Mouse (Mus musculus) frontal cortex, adult (tissue): Measurements from ENCODE around the gene Srebf1.

Experiments used
- ATAC-seq: cut with Nextera tagmentation; 2 replicates; pipeline ENCODE4 v1.9.2; 2017; ENCODE audit warnings: mild to moderate bottlenecking, moderate library complexity, mixed read lengths; ENCODE audit not compliant: low TSS enrichment

The Srebf1 gene

GRCm38 (mm10) chr11:60235351-60235750 is 13.0 kb upstream of the Srebf1 start:
- no peak for ATAC-seq

GRCm38 (mm10) chr11:60233235-60233634 is 10.9 kb upstream of the Srebf1 start:
- peak; percentile 70 for ATAC-seq

GRCm38 (mm10) chr11:60232441-60233058 is 10.2 kb upstream of the Srebf1 start:
- no peak for ATAC-seq

- ATAC-seq = no peak
These were observed 9.6 kb upstream of the Srebf1 start for GRCm38 (mm10) chr11:60231951-60232350.

- no peak for ATAC-seq
These were observed 8.9 kb upstream of the Srebf1 start for GRCm38 (mm10) chr11:60231326-60231725.

- ATAC-seq = no peak
These were observed 8.1 kb upstream of the Srebf1 start for GRCm38 (mm10) chr11:60230512-60230911.

GRCm38 (mm10) chr11:60229821-60230220 is 7.4 kb upstream of the Srebf1 start:
- ATAC-seq = no peak

- no peak for ATAC-seq
These were observed 6.1 kb upstream of the Srebf1 start for GRCm38 (mm10) chr11:60228525-60228924.

- ATAC-seq = no peak
These were observed 3.5 kb upstream of the Srebf1 start for GRCm38 (mm10) chr11:60225874-60226273.

- ATAC-seq = no peak
These were observed 2.3 kb upstream of the Srebf1 start for GRCm38 (mm10) chr11:60224676-60225075.

GRCm38 (mm10) chr11:60222085-60222468 is 304 bp downstream of the Srebf1 start:
- ATAC-seq = no peak

GRCm38 (mm10) chr11:60221425-60221824 is 956 bp downstream of the Srebf1 start:
- no peak for ATAC-seq

GRCm38 (mm10) chr11:60220291-60220804 is 2.0 kb downstream of the Srebf1 start:
- ATAC-seq = peak; percentile 75

- no peak for ATAC-seq
These were observed 2.8 kb downstream of the Srebf1 start for GRCm38 (mm10) chr11:60219609-60220008.

- ATAC-seq = no peak
These were observed 4.9 kb downstream of the Srebf1 start for GRCm38 (mm10) chr11:60217467-60217866.

GRCm38 (mm10) chr11:60216671-60217070 is 5.7 kb downstream of the Srebf1 start:
- ATAC-seq = no peak

GRCm38 (mm10) chr11:60213266-60213665 is 9.1 kb downstream of the Srebf1 start:
- no peak for ATAC-seq

GRCm38 (mm10) chr11:60211761-60212160 is 10.6 kb downstream of the Srebf1 start:
- ATAC-seq = no peak

GRCm38 (mm10) chr11:60211152-60211551 is 11.2 kb downstream of the Srebf1 start:
- ATAC-seq = no peak

- peak; percentile 53 for ATAC-seq
These were observed 12.1 kb downstream of the Srebf1 start for GRCm38 (mm10) chr11:60210305-60210724.

- no peak for ATAC-seq
These were observed 12.5 kb downstream of the Srebf1 start for GRCm38 (mm10) chr11:60209933-60210249.

GRCm38 (mm10) chr11:60209217-60209932 is 13.0 kb downstream of the Srebf1 start:
- ATAC-seq = peak; percentile 14; the same call in 1 of the 2 replicates

- ATAC-seq = no peak
These were observed 13.7 kb downstream of the Srebf1 start for GRCm38 (mm10) chr11:60208712-60209111.
